Mouse (Mus musculus): ENCODE results near the gene Mtfr2. TPM values are rescaled to one million over a fixed set of nuclear protein-coding genes. Genes with fewer than 3 reads are reported as not detected.

Gene Mtfr2
- 0.78 and 0.91 TPM in 2 replicates for polyA plus RNA-seq (2012; rRNA removed)

DNA sequence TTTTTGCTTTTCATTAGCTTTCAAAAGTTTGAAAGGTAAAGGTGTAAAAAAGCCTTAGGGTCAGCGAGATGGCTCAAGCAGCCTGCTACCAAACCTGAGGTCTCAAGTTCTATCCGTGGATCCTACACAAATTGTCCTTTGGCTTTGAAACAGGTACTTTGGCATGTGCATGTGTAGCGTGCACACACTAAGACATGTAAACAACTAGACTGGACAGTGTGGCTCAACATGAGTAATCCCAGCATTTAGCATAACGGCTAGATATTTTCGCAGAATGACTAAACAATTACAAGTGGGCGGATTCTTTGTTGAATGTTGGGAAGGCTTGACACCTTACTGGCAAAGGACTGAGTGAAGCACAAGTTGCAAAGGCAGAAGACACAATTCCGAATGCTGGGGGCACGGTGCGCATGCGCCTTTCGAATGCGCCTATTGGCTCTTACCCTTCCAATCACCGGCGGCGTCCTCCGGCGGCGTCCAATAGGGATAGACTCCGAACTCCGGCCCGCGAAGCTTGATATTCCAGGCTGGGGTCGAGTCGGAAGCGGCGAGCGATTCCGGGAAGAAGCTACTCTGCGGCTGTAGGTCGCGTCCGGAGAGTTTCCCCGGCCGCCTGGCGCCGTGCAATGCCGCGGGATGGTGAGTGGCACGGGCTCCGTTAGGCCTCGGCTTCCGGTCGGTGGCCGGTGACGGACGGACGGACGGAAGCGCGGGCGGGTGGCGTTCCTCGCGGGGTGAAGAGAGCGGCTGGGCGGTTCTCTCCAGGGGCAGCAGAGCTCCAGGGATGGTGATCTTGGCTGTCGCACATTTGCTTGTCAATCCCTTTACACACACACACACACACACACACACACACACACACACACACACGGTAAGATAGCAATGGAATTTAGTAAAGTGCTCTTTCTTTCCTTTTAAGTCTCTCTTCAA lies at the start of gene Mtfr2:
Gene Mtfr2, plus strand, starts transcription at position 486 of the 930 bp plus-strand sequence.
- peak; percentile 82 for DNase-seq (ENCODE audit: low spot score)

DNA sequence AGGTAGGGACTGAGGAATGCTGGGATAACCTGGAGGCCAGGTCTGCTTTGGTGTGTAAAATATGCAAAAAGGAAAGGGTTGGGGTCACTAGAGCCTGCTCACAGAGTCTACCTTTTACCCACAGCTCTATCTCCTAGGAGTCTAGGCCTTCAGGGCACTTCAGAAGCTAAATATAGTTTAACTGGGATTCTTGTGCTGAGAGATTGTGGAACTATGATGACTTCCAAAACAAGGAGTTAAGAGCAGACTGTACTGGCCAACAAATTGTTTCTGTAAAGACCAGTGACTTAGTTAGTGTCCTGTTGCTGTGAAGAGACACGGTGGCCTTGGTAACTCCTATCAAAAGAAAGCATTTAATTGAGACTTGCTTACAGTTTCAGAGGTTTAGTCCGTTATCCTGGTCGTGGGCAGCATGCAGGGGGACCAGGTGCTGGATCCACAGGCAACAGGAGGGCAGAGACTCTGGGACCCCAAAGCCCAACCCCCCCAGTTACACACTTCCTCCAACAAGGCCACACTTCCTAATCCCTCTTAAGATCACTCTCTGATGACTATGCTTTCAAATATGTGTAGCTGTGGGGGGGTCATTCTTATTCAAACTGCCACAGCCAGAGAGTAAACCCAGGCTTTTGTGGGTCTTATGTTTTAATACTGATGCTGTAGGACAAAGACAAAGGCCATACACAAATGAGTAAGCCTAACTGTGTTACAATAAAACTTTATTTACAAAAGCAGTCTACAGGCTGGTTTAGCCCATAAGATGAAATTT lies 49.2 kb upstream of the Mtfr2 start:
- no peak for DNase-seq (ENCODE audit: low spot score)

- no peak for DNase-seq (ENCODE audit: low spot score)
These were observed 48.5 kb upstream of the Mtfr2 start for GRCm38 (mm10) chr10:20299114-20299513.

DNA sequence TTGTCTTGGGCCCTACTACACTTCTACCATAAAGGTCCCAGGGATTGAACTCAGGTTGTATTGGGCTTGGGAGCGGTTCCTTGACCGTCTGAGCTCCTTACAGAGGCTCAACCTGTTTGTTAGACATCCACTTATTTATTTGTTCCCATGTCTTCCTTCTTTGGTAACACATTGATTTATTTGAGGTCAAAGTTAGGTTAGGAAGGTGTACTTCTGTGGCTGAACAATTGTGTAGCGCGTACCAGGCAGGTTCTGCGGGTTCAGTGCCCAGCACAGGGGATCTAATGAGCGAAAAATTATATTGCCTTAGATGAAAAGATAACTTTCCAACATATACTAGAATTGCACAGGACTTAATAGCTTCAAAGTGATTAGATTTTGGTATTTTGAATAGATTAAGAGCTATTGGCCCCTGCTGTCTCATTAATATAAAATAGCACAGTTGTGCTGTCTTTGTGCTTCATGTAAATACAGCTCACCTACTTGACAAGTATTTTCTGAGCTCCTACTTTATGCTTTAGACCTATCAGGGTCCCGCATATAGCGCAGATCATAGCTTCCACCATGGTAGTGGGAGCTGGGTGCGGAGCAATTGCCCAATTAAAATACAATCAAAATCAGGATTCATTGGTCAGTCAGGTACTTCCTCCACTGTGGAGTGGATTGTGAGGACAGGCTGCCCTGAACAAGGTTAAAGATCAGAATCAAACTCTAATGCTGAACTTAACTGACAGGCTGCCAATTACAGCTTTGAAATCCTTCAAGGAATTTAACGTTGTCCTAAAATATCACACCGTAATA lies 36.4 kb upstream of the Mtfr2 start:
- no peak for DNase-seq (ENCODE audit: low spot score)

GRCm38 (mm10) chr10:20311918-20312735 lies 35.4 kb upstream of the Mtfr2 start, which contains the start of gene Bclaf1:
Bclaf1 (plus strand) TSS chr10:20312469.
- DNase-seq (ENCODE audit: low spot score) = peak; percentile 99

DNA sequence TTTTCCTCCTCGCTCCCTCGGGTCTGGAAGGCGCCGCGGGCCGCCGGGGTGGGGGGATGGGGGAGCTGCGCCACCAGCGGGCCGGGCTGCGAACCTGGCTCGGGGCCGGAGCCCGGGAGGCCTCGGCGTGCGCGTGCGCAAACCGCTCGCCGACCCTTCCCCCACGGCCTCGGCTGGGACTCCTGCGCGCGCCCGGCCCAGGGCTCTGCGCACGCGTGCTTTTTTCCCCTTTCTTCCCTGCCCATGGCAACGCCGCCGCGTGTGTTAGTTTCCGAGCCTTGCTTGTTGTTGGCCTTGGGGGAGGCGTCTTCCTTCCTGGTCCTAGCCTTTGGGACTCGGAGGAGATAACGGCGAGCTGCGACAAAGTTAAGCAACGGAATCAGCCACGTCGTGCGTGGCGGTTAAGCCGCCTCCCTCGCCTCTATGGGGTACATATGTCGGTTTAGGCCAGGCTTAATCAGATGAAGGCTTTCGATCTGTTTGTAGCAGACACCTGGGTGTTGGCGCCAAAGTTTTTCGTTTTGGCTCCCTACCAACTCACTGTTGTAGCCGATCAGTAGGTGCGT lies 34.8 kb upstream of the Mtfr2 start:
- DNase-seq (ENCODE audit: low spot score) = peak; percentile 86

GRCm38 (mm10) chr10:20313447-20313846 lies 34.1 kb upstream of the Mtfr2 start:
- no peak for DNase-seq (ENCODE audit: low spot score)

GRCm38 (mm10) chr10:20313941-20314340 lies 33.6 kb upstream of the Mtfr2 start:
- no peak for DNase-seq (ENCODE audit: low spot score)

- DNase-seq (ENCODE audit: low spot score) = no peak
These were observed 32.8 kb upstream of the Mtfr2 start for GRCm38 (mm10) chr10:20314797-20315196.

DNA sequence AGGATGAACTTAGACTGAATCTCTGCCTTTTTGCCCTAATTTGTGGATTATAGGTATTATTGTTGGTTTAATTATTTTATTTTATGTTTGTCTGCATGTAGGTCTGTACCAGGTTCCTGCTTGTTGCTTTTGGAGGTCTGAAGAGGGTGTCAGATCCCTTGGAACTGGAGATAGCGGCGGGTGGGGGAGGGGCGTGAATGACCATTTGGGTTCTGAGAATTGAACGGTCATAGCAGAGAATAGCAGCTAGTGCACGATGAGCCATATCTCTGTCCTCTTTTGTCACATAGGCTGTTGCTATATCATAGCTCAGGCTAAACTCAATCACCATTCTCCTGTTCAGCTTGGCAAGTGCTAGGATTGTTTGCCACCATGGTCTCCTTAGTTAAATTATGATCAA lies 30.1 kb upstream of the Mtfr2 start:
- DNase-seq (ENCODE audit: low spot score) = no peak

GRCm38 (mm10) chr10:20326226-20326625 lies 21.3 kb upstream of the Mtfr2 start:
- DNase-seq (ENCODE audit: low spot score) = no peak

DNA sequence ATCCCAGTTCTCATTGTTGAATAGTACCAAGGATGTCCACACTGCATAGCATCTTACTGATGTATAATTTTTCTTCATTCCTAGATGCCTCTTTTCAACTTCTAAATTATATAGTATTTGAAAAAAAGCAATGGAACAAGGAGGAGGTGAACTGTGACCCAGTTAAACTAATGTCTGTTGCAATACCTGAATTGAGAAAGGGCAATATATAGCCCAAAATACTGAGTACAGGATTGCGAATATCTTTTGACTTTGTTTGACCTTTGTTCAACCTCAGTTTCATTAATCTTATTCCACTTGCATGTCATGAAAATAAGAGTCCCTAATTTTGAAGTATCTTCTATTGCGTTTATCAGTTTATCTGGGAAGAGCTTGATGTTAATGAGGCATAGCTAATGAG lies 16.3 kb upstream of the Mtfr2 start:
- no peak for DNase-seq (ENCODE audit: low spot score)

DNA sequence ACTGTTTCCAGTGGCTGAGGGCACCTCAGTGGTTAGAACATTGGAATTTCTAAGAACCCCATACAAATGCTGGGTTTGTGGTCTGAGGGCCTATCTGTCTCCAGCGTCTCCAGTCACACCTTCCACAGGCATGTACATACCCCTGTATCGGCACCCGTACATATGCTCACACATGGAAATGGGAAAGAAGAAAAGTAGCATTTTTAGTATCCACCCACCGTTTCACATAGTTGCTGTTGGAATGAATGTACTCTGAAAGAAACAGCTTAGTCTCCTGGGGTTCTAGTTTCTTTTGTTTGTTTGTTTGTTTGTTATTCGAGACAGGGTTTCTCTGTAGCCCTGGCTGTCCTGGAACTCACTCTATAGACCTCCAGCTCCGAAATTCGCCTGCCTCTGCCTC lies 9.7 kb upstream of the Mtfr2 start:
- no peak for DNase-seq (ENCODE audit: low spot score)

DNA sequence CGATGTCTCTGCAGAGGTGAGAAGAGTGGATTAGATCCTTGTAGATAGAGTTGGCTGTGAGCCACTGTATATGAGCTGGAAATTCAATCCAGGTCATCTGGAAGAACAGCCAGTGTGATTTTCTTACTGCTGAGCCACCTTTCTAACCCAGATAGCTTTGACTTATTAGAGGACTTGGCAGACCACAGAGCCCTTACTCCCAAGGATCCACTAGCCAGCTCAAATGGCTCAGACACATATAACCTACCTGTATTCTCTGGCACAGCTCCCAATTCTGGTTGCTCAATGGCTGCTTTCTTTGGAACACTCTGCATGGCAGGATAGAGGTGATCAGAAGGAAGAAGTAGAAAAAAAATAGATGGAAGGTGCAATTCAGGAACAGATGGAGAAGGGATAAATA lies 1.8 kb upstream of the Mtfr2 start:
- no peak for DNase-seq (ENCODE audit: low spot score)

DNA sequence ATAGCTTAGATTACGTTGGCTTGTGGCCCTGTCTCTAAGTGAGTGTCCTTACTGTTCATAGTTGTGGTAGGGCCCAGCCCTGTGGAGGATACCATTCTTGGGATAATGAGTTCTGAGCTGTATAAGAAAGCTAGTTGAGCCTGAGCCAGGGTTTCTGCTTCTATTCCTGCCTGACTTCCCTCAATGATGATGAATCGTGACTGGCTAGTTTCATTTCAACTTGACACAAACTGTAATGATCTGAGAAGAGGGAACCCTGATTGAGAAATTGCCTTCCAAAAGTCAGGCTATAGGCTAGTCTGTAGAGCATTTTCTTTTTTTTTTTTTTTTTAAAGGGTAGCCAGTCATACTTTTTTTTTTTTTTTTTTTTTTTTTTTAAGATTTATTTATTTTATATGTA lies 1.3 kb downstream of the Mtfr2 start:
- DNase-seq (ENCODE audit: low spot score) = no peak

- no peak for DNase-seq (ENCODE audit: low spot score)
These were observed 14.2 kb downstream of the Mtfr2 start for GRCm38 (mm10) chr10:20361542-20362449.

- no peak for DNase-seq (ENCODE audit: low spot score)
These were observed 15.0 kb downstream of the Mtfr2 start for GRCm38 (mm10) chr10:20362450-20363118.

- no peak for DNase-seq (ENCODE audit: low spot score)
These were observed 24.5 kb downstream of the Mtfr2 start for GRCm38 (mm10) chr10:20372046-20372445.

GRCm38 (mm10) chr10:20377621-20378020 lies 30.1 kb downstream of the Mtfr2 start:
- no peak for DNase-seq (ENCODE audit: low spot score)
